Mouse (Mus musculus) small intestine, adult 2 months (tissue): ENCODE results near the gene Best2. TPM values are rescaled to one million over a fixed set of nuclear protein-coding genes. Genes with fewer than 3 reads are reported as not detected.

Source experiments
- H3K27ac ChIP-seq: fragments of 200-500 bp; 2 replicates; pipeline ENCODE4 v1.5.1; 2012; ENCODE audit warnings: low read depth, low read length, control low read depth, inconsistent platforms; ENCODE audit not compliant: insufficient read depth
- H3K27me3 ChIP-seq: fragments of 200-500 bp; 2 replicates; pipeline ENCODE4 v1.6.1; 2012; ENCODE audit warnings: mild to moderate bottlenecking, moderate library complexity, low read length, inconsistent platforms; ENCODE audit not compliant: control insufficient read depth, insufficient read depth
- H3K36me3 ChIP-seq: fragments of 200-500 bp; 2 replicates; pipeline ENCODE4 v1.6.1; 2012; ENCODE audit warnings: mild to moderate bottlenecking, low read length, control low read depth, inconsistent platforms; ENCODE audit not compliant: control insufficient read depth, insufficient read depth
- H3K4me1 ChIP-seq: fragments of 200-500 bp; 2 replicates; pipeline ENCODE4 v1.6.1; 2012; ENCODE audit warnings: low read length, inconsistent platforms, mixed read lengths; ENCODE audit not compliant: control insufficient read depth, insufficient read depth, insufficient read length
- H3K4me3 ChIP-seq: fragments of 200-500 bp; 2 replicates; pipeline ENCODE4 v1.5.1; 2012; ENCODE audit warnings: low read depth, mild to moderate bottlenecking, control low read depth, inconsistent platforms, low read length, moderate library complexity
- CTCF ChIP-seq: fragments of 200-500 bp; IDR thresholded peaks from 2 replicates; pipeline ENCODE4 v1.5.1; 2012; ENCODE audit warnings: low read depth, mild to moderate bottlenecking, control low read depth, inconsistent platforms, low read length, moderate library complexity, mixed read lengths; ENCODE audit not compliant: insufficient replicate concordance, insufficient read length; ENCODE audit errors: extremely low read depth
- POLR2A ChIP-seq: fragments of 200-500 bp; IDR thresholded peaks from 2 replicates; pipeline ENCODE4 v1.6.1; 2012; ENCODE audit warnings: low read depth, mild to moderate bottlenecking, control low read depth, inconsistent platforms, low read length, moderate library complexity
- WGBS: fragments of 180-500 bp; shearing (Covaris S2); methylation state at CpG from one replicate; pipeline ENCODE4 v1.1.7; 2018; 5-methylcytosine and 5-hydroxymethylcytosine counted together
- polyA plus RNA-seq: library from polyadenylated mRNA; depleted of rRNA; stranded (reverse); fragments of >200 nt; gene quantifications from 2 replicates; pipeline ENCODE4 v1.2.3, GENCODE M21; 2012

Gene Best2
- polyA plus RNA-seq, 1 experiment = 0.33 TPM

DNA sequence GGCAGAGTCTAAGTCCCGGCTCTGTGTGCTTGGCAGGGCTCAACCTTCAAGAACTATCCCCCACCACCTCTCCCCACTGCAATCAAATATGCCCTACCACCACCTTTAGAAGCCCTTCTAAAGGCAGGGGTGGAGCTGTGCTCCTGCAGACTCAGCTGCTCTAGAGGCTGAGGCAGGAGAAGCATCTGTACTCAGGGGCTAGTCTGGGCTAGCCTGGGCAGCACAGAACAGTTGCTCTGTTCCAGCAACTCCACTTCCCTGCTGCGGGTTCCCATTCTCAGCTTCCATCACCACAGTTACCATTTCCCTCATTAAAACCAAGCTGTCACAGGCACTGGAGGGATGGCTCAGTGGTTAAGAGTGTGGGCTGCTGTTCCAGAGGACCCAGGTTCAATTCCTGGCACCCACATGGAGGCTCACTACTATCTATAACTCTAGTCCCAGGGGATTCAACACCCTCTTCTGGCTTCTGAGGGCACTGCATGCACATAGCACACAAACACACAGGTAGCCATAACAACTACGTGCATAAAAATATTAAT, 7.3 kb upstream of the Best2 start:
- 95% methylated on average over 3 of the region's 3 CpGs for WGBS
- peaks cover 34% of the 10 kb centered on the region for H3K36me3 ChIP-seq

DNA sequence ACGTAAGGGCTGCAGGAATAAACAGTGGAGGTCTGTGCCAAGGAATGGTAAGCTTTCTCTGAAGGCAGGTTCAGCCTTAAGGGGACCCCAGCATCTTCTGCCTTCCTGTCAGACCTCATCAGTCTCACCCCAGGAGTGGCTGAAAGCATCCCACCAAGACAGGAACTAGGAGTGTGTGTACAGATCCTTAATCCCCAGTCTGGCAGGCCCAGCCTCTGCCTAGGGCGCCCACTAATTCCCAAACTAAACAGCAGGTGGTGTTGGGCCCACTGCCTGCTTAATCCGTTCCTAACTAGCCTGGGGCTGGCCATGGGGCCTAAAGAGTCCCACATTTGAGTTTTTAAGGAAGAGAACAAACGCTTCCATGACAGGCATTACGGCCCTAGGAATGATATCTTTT, 2.9 kb upstream of the Best2 start:
- 71% methylated on average over 5 of the region's 5 CpGs for WGBS
- Histone ChIP-seq H3K27ac (no peak overlapping the region), H3K4me1 (peaks cover 3% of the 10 kb centered on the region; the same call in 1 of the 2 replicates)

More for the DNA sequence above, 7.3 kb upstream of the Best2 start:
- Histone ChIP-seq H3K27ac (no peak overlapping the region), H3K4me1 (peaks cover 11% of the 10 kb centered on the region; the same call in 1 of the 2 replicates), H3K27me3 (no peaks in the 10 kb centered on the region), H3K4me3 (no peak overlapping the region)
- no peak for TF ChIP-seq CTCF
- no peak for TF ChIP-seq POLR2A

DNA sequence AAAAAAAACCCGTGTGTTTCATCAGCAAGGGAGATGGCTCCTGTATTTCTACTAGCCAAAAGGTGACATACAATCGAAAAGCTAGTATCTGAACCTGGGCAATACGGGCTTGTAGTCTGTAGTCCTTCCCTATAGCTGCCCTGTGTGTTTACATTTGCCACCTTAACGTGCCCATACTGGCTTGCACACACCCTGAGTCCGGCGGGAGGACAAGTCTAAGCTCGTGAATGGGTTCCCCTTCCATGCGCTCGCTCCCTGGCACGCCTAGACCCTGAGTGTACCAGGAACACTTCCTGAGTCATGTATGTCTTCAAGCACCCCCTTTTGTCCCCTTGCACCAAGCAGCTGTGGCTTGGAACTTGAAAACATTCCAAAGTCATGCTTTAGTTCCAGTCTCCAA, 2.4 kb upstream of the Best2 start:
- no peak overlapping the region for H3K27ac ChIP-seq
- peaks cover 10% of the 10 kb centered on the region for H3K27me3 ChIP-seq
- peaks cover 3% of the 10 kb centered on the region; the same call in 1 of the 2 replicates for H3K4me1 ChIP-seq
- WGBS = 50% methylated on average over 10 of the region's 10 CpGs
- no peak overlapping the region for H3K4me3 ChIP-seq
- no peak for TF ChIP-seq CTCF
- TF ChIP-seq POLR2A = no peak
- H3K36me3 ChIP-seq = peaks cover 31% of the 10 kb centered on the region

More for the DNA sequence above, 2.9 kb upstream of the Best2 start:
- Histone ChIP-seq H3K4me3 (no peak overlapping the region), H3K36me3 (peaks cover 32% of the 10 kb centered on the region), H3K27me3 (peaks cover 10% of the 10 kb centered on the region; the same call in 1 of the 2 replicates)
- no peak for TF ChIP-seq POLR2A
- TF ChIP-seq CTCF = no peak

DNA sequence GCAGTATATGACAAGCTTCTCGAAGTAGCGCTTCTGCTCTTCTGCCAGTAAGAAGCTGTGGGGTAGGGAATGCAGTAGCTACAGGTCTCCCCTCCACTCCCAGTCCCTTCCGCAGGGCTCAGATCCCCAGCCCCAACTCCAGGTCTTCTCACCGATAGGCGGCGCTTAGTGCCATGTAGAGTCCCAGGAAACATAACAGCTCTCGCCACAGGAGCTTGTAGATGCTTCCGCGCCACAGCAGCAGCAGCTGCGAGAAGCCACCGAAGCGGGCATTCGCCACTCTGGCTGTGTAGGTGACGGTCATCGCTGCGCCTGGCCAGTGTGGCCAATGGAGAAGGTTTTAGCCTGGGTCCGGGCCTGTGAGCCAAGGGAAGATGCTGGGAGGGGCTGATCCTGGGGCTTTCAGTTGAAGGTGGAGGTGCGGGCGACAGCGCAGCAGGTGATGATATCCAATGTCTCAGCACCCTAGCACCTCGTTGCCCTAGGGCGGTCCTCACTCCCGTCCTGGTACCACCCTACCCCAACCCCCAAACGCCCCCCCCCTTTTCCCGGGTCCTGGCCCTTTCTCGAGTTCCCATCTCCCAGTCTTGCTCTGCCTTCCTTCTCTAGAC, 996 bp downstream of the Best2 start:
- Histone ChIP-seq H3K27ac (no peak overlapping the region), H3K4me3 (peak overlapping the region; percentile 54), H3K36me3 (peaks cover 2% of the 10 kb centered on the region), H3K4me1 (peaks cover 3% of the 10 kb centered on the region; the same call in 1 of the 2 replicates), H3K27me3 (peaks cover 16% of the 10 kb centered on the region)
- WGBS = 6% methylated on average over 26 of the region's 26 CpGs
- TF ChIP-seq CTCF (peak; percentile 58; the same call in 1 of the 2 replicates), POLR2A (no peak)

DNA sequence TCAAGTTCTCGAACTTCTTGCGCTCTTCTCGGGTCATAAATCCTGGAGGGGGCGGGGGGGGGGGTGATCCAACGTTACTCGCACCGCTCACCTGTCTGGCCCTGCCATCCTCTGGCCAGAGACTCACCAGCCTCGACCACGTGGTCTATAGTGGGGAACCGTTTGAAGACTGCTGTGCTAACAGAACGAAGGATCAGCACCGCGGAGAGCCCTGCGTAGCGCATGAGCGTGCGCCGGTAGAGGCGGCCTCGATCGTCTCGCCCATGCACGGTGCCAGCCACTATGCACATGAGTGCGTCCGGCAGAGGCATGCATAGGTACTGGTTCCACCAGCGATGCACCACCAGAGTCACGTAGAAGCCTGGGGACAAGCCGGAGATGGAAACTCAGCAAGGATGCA, 3.1 kb downstream of the Best2 start:
- 10% methylated on average over 28 of the region's 28 CpGs for WGBS
- peaks cover 3% of the 10 kb centered on the region; the same call in 1 of the 2 replicates for H3K4me1 ChIP-seq
- peaks cover 16% of the 10 kb centered on the region for H3K27me3 ChIP-seq
- TF ChIP-seq CTCF (no peak), POLR2A (no peak)
- H3K36me3 ChIP-seq = no peaks in the 10 kb centered on the region
- no peak overlapping the region for H3K4me3 ChIP-seq
- H3K27ac ChIP-seq = no peak overlapping the region

DNA sequence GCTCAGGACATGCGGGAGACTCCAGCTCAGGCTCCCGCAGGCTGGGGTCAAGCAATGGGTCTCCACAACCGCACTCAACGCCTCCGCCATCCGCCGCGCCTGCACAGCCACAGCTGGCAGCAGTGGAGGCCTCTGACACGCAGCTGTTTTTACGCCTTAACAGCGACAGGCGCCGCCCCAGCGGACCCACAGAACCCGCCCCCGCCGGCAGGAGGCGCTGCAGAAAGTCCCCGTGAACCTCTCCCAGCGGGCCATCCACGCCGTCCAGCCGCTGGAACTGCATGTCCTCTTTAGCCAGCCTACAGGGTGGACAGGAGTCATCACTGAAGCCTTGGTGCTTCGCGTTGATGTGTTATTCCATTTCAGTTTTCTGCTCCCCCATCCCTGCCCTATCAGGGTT, 6.6 kb downstream of the Best2 start:
- no peak overlapping the region for H3K4me3 ChIP-seq
- H3K36me3 ChIP-seq = peaks cover 3% of the 10 kb centered on the region
- no peak for TF ChIP-seq POLR2A
- peak; percentile 51; the same call in 1 of the 2 replicates for TF ChIP-seq CTCF
- H3K4me1 ChIP-seq = no peaks in the 10 kb centered on the region
- no peak overlapping the region for H3K27ac ChIP-seq
- 20% methylated on average over 25 of the region's 25 CpGs for WGBS
- H3K27me3 ChIP-seq = peaks cover 8% of the 10 kb centered on the region

DNA sequence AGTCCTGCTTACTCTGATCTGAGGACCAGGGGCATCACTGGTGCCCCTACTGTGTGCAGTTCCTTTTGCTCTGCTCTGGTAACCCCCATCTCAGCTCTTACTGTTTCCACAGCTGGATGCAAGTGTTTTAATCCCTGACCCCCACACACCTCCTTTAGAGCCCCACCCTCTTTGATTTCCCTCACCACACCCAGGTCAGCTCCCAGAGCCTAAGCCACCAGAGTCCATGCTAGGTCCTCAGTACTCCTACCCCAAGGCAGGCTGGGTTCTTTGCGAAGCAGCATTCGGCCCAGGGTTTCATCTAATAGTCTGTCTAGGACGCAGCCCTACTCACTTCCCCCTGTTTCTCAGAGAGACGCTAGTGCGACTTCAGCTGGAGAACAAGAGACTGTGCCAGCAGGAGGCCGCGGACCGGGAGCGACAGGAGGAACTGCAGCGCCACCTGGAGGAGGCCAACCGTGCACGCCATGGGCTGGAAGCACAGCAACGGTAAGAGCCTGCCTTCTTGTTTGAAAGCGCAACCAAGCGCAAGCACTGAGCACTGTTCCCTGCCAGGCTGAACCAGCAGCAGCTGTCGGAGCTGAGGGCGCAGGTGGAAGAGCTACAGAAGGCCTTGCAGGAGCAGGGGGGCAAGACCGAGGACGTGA, 16.6 kb downstream of the Best2 start:
- H3K4me1 ChIP-seq = peaks cover 8% of the 10 kb centered on the region
- WGBS = 14% methylated on average over 19 of the region's 19 CpGs
- peak overlapping the region; percentile 35 for H3K4me3 ChIP-seq
- no peaks in the 10 kb centered on the region for H3K27me3 ChIP-seq
- peaks cover 31% of the 10 kb centered on the region for H3K36me3 ChIP-seq
- TF ChIP-seq POLR2A = no peak
- peak; percentile 95 for TF ChIP-seq CTCF
- H3K27ac ChIP-seq = peak overlapping the region; percentile 37; the same call in 1 of the 2 replicates
